Mouse (Mus musculus): ENCODE measurements around the gene Ryr2. TPM values are rescaled to one million over a fixed set of nuclear protein-coding genes. Genes with fewer than 3 reads are reported as not detected.

Ryr2 gene
- 2.0 and 2.8 TPM in 2 replicates for polyA plus RNA-seq (2015; fragmentation: Nextera tagmentation; extraction: Ambion mirVana)

DNA sequence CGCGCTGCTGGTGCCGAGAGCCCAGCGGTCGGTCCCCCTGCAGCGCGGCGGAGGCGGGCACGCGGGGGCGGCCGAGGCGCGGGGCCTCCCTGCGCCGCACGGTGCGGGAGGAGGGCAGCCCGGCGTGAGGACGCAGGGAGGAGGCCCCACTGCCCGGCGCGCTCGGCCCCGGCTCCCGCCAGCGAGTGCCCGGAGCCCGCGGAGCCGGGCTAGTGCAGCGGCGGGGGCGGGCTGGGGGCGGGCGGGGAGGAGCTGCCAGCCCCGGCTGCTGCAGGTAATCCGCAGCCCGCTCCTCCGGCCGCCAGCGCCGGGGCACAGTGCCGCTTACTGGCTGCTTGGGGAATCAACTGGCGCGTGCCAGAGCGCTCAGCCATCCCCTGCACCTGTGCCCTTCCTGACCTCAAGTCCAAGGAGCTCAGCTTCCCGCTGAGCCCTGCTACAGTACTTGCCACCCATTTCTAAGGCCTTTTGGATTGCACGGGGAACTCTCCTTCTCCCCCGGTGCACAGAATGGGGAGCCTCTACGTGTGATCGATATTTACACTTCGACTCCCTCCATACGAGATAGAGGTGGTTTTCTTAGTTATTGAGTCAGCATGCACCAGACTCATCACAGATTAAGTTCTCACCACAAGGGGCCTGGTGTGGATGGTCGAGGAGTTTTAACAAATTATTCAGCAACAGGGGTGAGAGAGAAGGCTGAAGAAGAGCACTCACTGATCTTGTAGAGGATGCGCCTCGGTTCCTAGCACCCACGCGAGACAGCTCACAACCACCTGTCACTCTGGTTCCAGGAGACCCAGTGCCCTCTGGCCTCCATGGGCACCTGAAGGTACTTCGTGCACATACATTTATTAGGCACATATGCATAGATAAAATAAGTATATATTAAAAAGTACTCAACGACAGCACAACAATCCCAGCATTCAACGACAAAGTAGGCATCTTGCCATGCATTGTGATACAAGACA lies at the start of gene Ryr2:
Gene Ryr2 (minus strand): TSS at position 284 of the 971 bp plus-strand sequence.

Other genes with a start within 250 kb of the Ryr2 start
- 3.7 and 5.9 TPM in 2 replicates for gene Mtr, start 151.2 kb upstream of the Ryr2 start, polyA plus RNA-seq (2015; fragmentation: Nextera tagmentation; extraction: Ambion mirVana)
- 3.7 and 11.5 TPM in 2 replicates for gene Actn2, start 233.8 kb upstream of the Ryr2 start, polyA plus RNA-seq (2015; fragmentation: Nextera tagmentation; extraction: Ambion mirVana)